Mouse (Mus musculus) Muller cell, postnatal 12 days (primary cell): Measurements from ENCODE around the gene Il1rl2.

Experiments used
- DNase-seq: peaks from one replicate; pipeline ENCODE4 v3.0.0-alpha.2; 2015; ENCODE audit errors: inconsistent ontology term

The Il1rl2 gene

GRCm38 (mm10) chr1:40378794-40379193 lies 54.4 kb downstream of the Il1rl2 start:
- peak; percentile 59 for DNase-seq

- peak; percentile 54 for DNase-seq
Observed at GRCm38 (mm10) chr1:40380111-40380510, 55.7 kb downstream of the Il1rl2 start.

- DNase-seq: no peak
Observed at GRCm38 (mm10) chr1:40380990-40381389, 56.6 kb downstream of the Il1rl2 start.

- no peak for DNase-seq
Observed at GRCm38 (mm10) chr1:40382841-40383240, 58.4 kb downstream of the Il1rl2 start.

- no peak for DNase-seq
Observed at GRCm38 (mm10) chr1:40384931-40385545, 60.6 kb downstream of the Il1rl2 start.

GRCm38 (mm10) chr1:40391374-40391773 lies 67.0 kb downstream of the Il1rl2 start:
- no peak for DNase-seq

- DNase-seq: no peak
Observed at GRCm38 (mm10) chr1:40392535-40392934, 68.1 kb downstream of the Il1rl2 start.

GRCm38 (mm10) chr1:40393214-40393613 lies 68.8 kb downstream of the Il1rl2 start:
- peak; percentile 72 for DNase-seq

- DNase-seq: no peak
Observed at GRCm38 (mm10) chr1:40399639-40400038, 75.2 kb downstream of the Il1rl2 start.

- DNase-seq: no peak
Observed at GRCm38 (mm10) chr1:40404682-40405081, 80.3 kb downstream of the Il1rl2 start.

GRCm38 (mm10) chr1:40409882-40410281 lies 85.5 kb downstream of the Il1rl2 start:
- DNase-seq: no peak

- DNase-seq: no peak
Observed at GRCm38 (mm10) chr1:40413039-40413438, 88.6 kb downstream of the Il1rl2 start.

- no peak for DNase-seq
Observed at GRCm38 (mm10) chr1:40414276-40414675, 89.9 kb downstream of the Il1rl2 start.

GRCm38 (mm10) chr1:40414863-40415656 lies 90.7 kb downstream of the Il1rl2 start:
- DNase-seq: no peak

GRCm38 (mm10) chr1:40417034-40417433 lies 92.6 kb downstream of the Il1rl2 start:
- no peak for DNase-seq
